Mouse (Mus musculus) olfactory bulb, adult 2 months (tissue): ENCODE measurements at regions not wholly inside any gene's neighbourhood (a gene's known extent, or its start where the extent isn't known, plus 50 kb on each side); places are given as distances from the start of the nearest gene placed in this dataset.

Experiments used
- CTCF ChIP-seq: fragments of 200-500 bp; IDR thresholded peaks from 2 replicates; pipeline ENCODE4 v1.5.1; 2012; ENCODE audit warnings: low read depth, mild to moderate bottlenecking, low read length, moderate library complexity; ENCODE audit not compliant: insufficient read depth
- POLR2A ChIP-seq: fragments of 200-500 bp; IDR thresholded peaks from 2 replicates; pipeline ENCODE4 v1.6.1; 2012; ENCODE audit warnings: mild to moderate bottlenecking, low read depth, low read length, moderate library complexity; ENCODE audit not compliant: insufficient read depth

DNA sequence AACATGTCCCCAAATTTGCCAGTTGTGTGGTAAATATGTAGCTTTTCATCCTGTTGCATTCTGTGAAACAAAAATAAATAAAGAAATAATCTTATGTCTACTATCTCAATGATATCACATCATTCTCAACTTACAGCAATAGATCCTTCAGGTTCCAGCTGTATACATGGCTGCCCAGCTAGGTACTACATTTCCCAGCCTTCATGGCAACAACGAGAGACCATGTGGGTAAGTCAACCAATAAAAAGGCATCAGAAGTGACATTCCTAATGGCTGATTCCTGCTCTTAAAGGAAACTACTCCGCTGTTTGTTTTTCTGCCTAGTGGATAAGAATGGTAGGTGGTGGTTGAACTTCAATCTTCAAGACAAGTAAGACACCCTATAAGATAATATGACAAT lies 82.5 kb upstream of the Rai2 start:
- TF ChIP-seq CTCF (no peak), POLR2A (no peak)
